Mouse (Mus musculus): ENCODE data around the gene Cd300lg. TPM values are rescaled to one million over a fixed set of nuclear protein-coding genes. Genes with fewer than 3 reads are reported as not detected.
A peak's percentile ranks its signal among the peaks of the same experiment; 100 is the strongest.

Gene Cd300lg
- polyA plus RNA-seq, 1 experiment from 2014 or later = 5.4 TPM

- ATAC-seq = no peak
- TF ChIP-seq CTCF (IDR thresholded peaks at IDR 0.05; ENCODE audit: low read depth) = no peak
Observed at GRCm38 (mm10) chr11:102061941-102062473, 20.7 kb downstream of the Cd300lg start.

DNA sequence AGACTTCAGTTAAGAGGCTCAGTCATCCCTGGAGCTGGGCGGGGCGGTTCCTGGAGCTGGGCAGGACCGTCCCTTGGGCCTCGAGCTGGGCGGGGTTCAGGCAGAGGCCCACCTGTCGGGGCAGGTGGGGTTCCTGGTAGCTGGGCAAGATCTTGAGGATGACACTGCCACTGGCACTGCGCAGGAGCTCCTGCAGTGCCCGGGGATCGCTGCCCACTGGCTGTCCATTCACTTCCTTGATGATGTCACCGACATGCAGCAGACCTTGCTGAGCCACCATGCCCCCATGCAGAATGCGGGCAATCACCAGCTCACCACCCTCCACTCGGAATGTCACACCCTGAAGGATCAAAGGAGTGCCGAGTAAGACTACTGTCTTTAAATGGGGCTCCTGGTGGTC, 21.8 kb downstream of the Cd300lg start:
- ATAC-seq = 0 out of 2 replicates have a peak, but pooled peaks have one; percentile 14

More at GRCm38 (mm10) chr11:102061941-102062473, 20.7 kb downstream of the Cd300lg start:
- Histone ChIP-seq H3K27ac (ENCODE audit: low read depth, low read length) (no peak overlapping the region), H3K9me3 (ENCODE audit: control insufficient read depth) (no peaks in the 10 kb centered on the region), H3K4me1 (replicated peaks; ENCODE audit: control insufficient read depth, insufficient read depth, low read length) (0 out of 2 replicates have a peak, but pooled peaks cover 5% of the 10 kb centered on the region), H3K4me2 (replicated peaks; ENCODE audit: low read depth) (no peak overlapping the region), H3K9ac (ENCODE audit: low read depth, low read length) (no peak overlapping the region), H3K36me3 (ENCODE audit: control insufficient read depth, insufficient read depth) (no peaks in the 10 kb centered on the region), H3K4me3 (ENCODE audit: low read depth, low read length) (no peak overlapping the region), H3K27me3 (replicated peaks; ENCODE audit: control insufficient read depth, insufficient read depth, low read length) (no peaks in the 10 kb centered on the region)
- WGBS = 45% methylated on average over 16 of the region's 16 CpGs

DNA sequence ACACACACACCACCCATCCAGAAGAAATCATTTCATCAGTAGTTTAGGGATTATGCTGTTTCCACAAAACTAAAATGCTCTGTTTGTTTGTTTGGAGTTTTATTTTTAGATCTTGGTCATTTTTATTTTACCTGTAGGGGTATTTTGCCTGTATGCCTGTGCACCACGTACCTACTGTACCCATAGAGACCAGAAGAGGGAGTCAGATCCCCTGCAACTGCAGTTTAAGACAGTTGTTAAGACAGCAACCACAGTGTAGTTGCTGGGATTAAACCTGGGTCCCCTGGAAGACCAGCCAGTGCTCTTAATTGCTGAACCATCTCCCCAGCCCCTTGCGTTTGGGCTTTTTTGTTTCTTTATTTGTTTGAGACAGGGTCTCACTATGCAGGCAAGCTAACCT, 27.7 kb downstream of the Cd300lg start:
- 49% methylated on average over 2 of the region's 2 CpGs for WGBS
- H3K27me3 ChIP-seq (replicated peaks; ENCODE audit: control insufficient read depth, insufficient read depth, low read length) = no peaks in the 10 kb centered on the region
- no peaks in the 10 kb centered on the region for H3K36me3 ChIP-seq (ENCODE audit: control insufficient read depth, insufficient read depth)
- H3K27ac ChIP-seq (ENCODE audit: low read depth, low read length) = no peak overlapping the region
- no peaks in the 10 kb centered on the region for H3K9me3 ChIP-seq (ENCODE audit: control insufficient read depth)
- ATAC-seq = no peak
- H3K4me1 ChIP-seq (replicated peaks; ENCODE audit: control insufficient read depth, insufficient read depth, low read length) = no peaks in the 10 kb centered on the region
- H3K4me2 ChIP-seq (replicated peaks; ENCODE audit: low read depth) = no peak overlapping the region
- TF ChIP-seq CTCF (IDR thresholded peaks at IDR 0.05; ENCODE audit: low read depth) = peak; percentile 71
- no peak overlapping the region for H3K9ac ChIP-seq (ENCODE audit: low read depth, low read length)
- H3K4me3 ChIP-seq (ENCODE audit: low read depth, low read length) = no peak overlapping the region

More for the DNA sequence above, 21.8 kb downstream of the Cd300lg start:
- no peak overlapping the region for H3K9ac ChIP-seq (ENCODE audit: low read depth, low read length)
- H3K4me3 ChIP-seq (ENCODE audit: low read depth, low read length) = no peak overlapping the region
- no peak overlapping the region for H3K27ac ChIP-seq (ENCODE audit: low read depth, low read length)
- H3K36me3 ChIP-seq (ENCODE audit: control insufficient read depth, insufficient read depth) = no peaks in the 10 kb centered on the region
- H3K27me3 ChIP-seq (replicated peaks; ENCODE audit: control insufficient read depth, insufficient read depth, low read length) = no peaks in the 10 kb centered on the region
- WGBS = 59% methylated on average over 13 of the region's 13 CpGs
- no peaks in the 10 kb centered on the region for H3K9me3 ChIP-seq (ENCODE audit: control insufficient read depth)
- H3K4me1 ChIP-seq (replicated peaks; ENCODE audit: control insufficient read depth, insufficient read depth, low read length) = 0 out of 2 replicates have a peak, but pooled peaks cover 5% of the 10 kb centered on the region
- no peak for TF ChIP-seq CTCF (IDR thresholded peaks at IDR 0.05; ENCODE audit: low read depth)
- no peak overlapping the region for H3K4me2 ChIP-seq (replicated peaks; ENCODE audit: low read depth)

DNA sequence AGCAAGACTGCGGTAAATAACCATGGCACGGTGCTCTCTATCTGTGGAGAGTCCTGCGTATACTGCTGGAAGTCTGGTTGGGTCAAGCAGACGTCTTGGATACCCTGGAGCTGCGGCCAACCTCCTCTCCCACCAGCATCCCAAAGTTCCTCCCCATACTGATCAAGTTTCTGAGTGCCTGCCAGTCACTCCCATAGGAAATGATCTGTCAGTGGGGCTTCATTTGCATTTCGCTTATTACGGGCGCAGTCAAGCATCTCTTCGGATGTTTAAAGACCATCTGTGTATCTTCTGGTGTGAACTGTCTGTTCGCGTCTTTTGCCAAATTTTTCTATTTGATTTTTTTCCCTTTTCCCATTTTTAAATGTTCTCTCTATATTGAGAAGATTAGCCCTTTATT, 28.3 kb downstream of the Cd300lg start:
- no peaks in the 10 kb centered on the region for H3K4me1 ChIP-seq (replicated peaks; ENCODE audit: control insufficient read depth, insufficient read depth, low read length)
- H3K27ac ChIP-seq (ENCODE audit: low read depth, low read length) = no peak overlapping the region
- no peaks in the 10 kb centered on the region for H3K36me3 ChIP-seq (ENCODE audit: control insufficient read depth, insufficient read depth)
- no peak overlapping the region for H3K4me3 ChIP-seq (ENCODE audit: low read depth, low read length)
- WGBS = 72% methylated on average over 11 of the region's 11 CpGs
- H3K4me2 ChIP-seq (replicated peaks; ENCODE audit: low read depth) = no peak overlapping the region
- no peak overlapping the region for H3K9ac ChIP-seq (ENCODE audit: low read depth, low read length)
- H3K27me3 ChIP-seq (replicated peaks; ENCODE audit: control insufficient read depth, insufficient read depth, low read length) = no peaks in the 10 kb centered on the region
- no peak for TF ChIP-seq CTCF (IDR thresholded peaks at IDR 0.05; ENCODE audit: low read depth)
- no peaks in the 10 kb centered on the region for H3K9me3 ChIP-seq (ENCODE audit: control insufficient read depth)
- ATAC-seq = no peak

GRCm38 (mm10) chr11:102070426-102070825, 29.1 kb downstream of the Cd300lg start:
- no peak for ATAC-seq
- Histone ChIP-seq H3K27ac (ENCODE audit: low read depth, low read length) (no peak overlapping the region), H3K27me3 (replicated peaks; ENCODE audit: control insufficient read depth, insufficient read depth, low read length) (no peaks in the 10 kb centered on the region), H3K9ac (ENCODE audit: low read depth, low read length) (no peak overlapping the region), H3K4me2 (replicated peaks; ENCODE audit: low read depth) (peak overlapping the region; percentile 41), H3K4me3 (ENCODE audit: low read depth, low read length) (no peak overlapping the region), H3K9me3 (ENCODE audit: control insufficient read depth) (no peaks in the 10 kb centered on the region), H3K36me3 (ENCODE audit: control insufficient read depth, insufficient read depth) (no peaks in the 10 kb centered on the region), H3K4me1 (replicated peaks; ENCODE audit: control insufficient read depth, insufficient read depth, low read length) (no peaks in the 10 kb centered on the region)
- TF ChIP-seq CTCF (IDR thresholded peaks at IDR 0.05; ENCODE audit: low read depth) = no peak
- WGBS = 30% methylated on average over 13 of the region's 13 CpGs

DNA sequence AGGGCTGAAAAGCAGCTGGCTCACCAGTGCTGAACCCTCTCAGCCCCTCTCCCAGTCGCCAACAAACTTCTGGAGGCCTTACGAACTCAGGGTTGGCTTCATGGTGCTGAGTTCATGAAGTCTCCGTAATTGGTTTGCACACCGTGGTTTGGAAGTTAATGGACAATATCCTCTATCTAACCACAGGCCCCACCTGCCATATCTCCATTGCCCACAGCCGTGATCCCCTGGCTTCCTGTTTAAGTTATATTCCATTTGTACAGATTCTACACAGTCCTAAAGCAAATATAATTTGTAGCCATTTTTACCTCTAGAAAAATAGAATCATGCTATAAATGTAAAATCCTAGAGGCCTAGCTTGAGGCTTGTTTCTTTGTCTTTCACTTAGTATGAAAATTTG, 31.4 kb downstream of the Cd300lg start:
- WGBS = 70% methylated on average over 5 of the region's 5 CpGs
- H3K36me3 ChIP-seq (ENCODE audit: control insufficient read depth, insufficient read depth) = no peaks in the 10 kb centered on the region
- H3K9ac ChIP-seq (ENCODE audit: low read depth, low read length) = no peak overlapping the region
- no peaks in the 10 kb centered on the region for H3K27me3 ChIP-seq (replicated peaks; ENCODE audit: control insufficient read depth, insufficient read depth, low read length)
- no peak overlapping the region for H3K4me2 ChIP-seq (replicated peaks; ENCODE audit: low read depth)
- no peaks in the 10 kb centered on the region for H3K9me3 ChIP-seq (ENCODE audit: control insufficient read depth)
- no peak for TF ChIP-seq CTCF (IDR thresholded peaks at IDR 0.05; ENCODE audit: low read depth)
- ATAC-seq = no peak
- H3K4me1 ChIP-seq (replicated peaks; ENCODE audit: control insufficient read depth, insufficient read depth, low read length) = no peaks in the 10 kb centered on the region
- H3K27ac ChIP-seq (ENCODE audit: low read depth, low read length) = no peak overlapping the region
- no peak overlapping the region for H3K4me3 ChIP-seq (ENCODE audit: low read depth, low read length)
